Mouse (Mus musculus): ENCODE data around the gene Cobl.

Gene Cobl

DNA sequence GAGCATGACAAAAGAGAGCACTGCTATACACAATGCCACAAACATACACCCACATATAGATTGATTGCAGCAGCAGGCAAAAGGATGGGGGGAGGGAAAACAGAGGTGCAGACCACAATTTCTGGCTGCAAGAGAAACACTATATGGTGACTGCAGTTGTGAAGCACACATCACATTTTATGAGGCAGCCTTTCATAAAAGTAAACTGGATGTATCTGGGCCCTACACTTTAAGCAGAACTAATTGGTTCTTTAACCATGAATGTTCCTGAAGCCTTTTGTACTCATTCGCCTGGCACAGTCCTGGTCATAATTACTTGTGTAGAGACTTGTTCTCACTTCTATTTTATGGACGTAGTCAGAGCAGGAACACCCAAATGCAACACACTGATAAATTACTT, 19.5 kb downstream of the Cobl start:
- no peak for ATAC-seq (ENCODE audit: insufficient number of reproducible peaks, low FRiP score, low TSS enrichment)

GRCm38 (mm10) chr11:12444215-12444614, 20.5 kb downstream of the Cobl start:
- no peak for ATAC-seq (ENCODE audit: insufficient number of reproducible peaks, low FRiP score, low TSS enrichment)

- no peak for ATAC-seq (ENCODE audit: insufficient number of reproducible peaks, low FRiP score, low TSS enrichment)
Observed at GRCm38 (mm10) chr11:12443614-12444013, 21.1 kb downstream of the Cobl start.

DNA sequence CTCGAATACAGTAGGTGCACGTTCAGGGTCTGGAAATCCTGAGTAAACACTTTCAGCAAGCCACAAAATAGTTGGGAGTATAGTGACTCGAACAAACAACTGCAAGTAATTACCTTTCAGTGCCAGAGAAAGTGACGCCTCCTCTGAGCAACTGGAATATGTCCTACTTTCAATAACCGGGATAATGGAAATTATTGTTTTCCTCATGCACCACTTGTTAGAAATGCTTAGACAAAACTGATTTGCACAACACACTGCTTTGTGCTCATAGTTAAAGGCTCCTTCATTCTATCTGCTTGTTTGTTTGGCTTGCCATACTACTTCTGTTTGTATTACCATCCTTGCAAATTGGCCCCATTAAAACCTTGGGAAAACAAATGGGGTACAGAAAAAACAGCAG, 21.6 kb downstream of the Cobl start:
- ATAC-seq (ENCODE audit: insufficient number of reproducible peaks, low FRiP score, low TSS enrichment), result no peak

DNA sequence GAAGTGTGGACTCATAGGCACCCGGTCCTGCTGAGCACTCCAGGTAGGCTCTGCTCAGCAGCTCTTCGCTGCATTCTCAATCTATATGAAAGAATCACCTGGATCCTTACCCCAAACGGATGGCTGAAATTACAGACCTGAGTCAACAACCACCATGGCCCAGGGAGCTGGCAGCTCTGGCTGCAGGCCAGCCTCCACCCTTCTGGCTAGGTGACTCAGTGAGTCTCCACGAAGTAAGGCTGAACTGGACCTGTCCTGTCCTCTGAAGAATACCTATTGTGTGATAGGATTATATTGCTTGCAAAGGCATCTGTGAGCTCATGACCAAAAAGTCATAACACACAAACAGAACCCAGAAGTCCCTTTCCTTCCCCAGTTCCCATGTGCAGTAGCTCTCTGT, 22.5 kb downstream of the Cobl start:
- no peak for ATAC-seq (ENCODE audit: insufficient number of reproducible peaks, low FRiP score, low TSS enrichment)

GRCm38 (mm10) chr11:12435905-12436304, 28.9 kb downstream of the Cobl start:
- ATAC-seq (ENCODE audit: insufficient number of reproducible peaks, low FRiP score, low TSS enrichment), result no peak

- no peak for ATAC-seq (ENCODE audit: insufficient number of reproducible peaks, low FRiP score, low TSS enrichment)
Observed at GRCm38 (mm10) chr11:12435018-12435417, 29.7 kb downstream of the Cobl start.

- ATAC-seq (ENCODE audit: insufficient number of reproducible peaks, low FRiP score, low TSS enrichment), result no peak
Observed at GRCm38 (mm10) chr11:12434597-12434996, 30.2 kb downstream of the Cobl start.

DNA sequence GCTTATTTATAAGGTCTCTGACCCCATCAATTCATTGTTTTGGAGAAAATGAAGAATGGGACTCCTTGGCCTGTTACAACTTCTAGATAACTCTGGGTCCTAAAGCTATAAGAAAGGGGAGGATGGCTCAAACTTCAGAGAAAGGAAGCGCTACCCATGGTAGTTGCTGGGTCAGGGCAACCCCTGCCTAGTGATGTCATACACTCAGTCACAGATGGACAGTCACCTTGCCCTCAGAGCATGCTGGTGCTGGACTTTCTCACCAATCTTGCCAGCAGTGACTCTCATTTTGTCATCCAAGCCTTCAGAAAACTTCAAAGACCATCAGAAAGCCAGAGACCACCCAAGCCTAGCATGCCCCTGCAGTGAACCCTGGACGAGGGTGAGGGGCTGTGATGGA, 32.8 kb downstream of the Cobl start:
- ATAC-seq (ENCODE audit: insufficient number of reproducible peaks, low FRiP score, low TSS enrichment), result no peak

DNA sequence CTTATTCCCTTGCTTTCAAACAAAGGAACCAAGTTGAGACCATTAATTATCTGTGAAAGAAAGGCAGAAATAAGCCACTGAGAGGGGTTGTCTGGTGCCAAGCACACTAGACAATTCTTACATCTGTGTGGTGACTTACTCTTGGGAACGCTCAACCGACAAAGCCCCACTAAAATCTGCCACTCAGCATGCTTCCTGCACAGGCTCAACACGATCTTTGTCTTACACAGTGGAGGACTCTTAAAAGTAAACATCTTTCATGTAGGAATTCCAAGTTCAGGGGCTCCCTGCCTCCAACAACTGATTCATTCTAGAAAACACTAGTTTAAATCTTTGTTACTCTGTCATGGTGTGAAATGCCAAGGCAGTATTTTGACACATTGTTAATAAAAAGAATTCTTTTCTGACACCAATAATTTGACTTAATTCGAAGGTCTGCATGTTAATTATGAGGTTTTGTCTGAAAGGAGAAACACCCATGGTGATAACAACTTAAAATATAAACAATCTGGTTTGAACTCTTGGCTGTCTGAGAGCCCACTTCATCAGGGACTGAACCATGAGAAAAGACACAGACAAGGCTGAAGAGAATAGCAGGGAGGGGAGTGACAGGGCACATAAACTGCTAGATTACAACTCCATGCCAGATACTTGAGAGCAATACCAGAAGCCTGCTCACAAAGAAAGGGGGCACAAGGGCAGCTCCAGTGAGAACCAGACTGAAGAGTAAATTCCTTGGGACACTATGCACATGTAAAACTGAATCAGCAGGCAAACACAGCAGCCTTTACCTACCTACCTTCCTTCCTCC, 34.3 kb downstream of the Cobl start:
- no peak for ATAC-seq (ENCODE audit: insufficient number of reproducible peaks, low FRiP score, low TSS enrichment)

DNA sequence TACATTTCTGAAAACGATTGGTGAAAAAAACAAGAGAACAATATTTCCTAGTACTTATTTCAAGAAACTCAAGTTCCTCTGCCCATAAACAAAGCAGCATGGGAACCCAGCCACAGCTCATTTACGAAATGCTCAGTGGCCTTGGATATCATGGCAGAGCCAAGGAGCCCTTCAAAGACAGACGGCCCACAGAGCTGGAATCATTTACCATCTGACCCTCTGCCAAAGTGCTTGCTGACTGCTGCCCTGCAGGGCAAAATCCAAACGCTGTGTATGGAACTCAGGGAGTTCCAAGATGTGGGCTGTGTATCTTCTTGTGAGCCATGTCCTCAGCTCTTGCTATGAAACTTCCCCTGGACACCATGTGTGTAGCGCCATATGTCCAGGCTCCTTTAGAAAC, 38.0 kb downstream of the Cobl start:
- no peak for ATAC-seq (ENCODE audit: insufficient number of reproducible peaks, low FRiP score, low TSS enrichment)

DNA sequence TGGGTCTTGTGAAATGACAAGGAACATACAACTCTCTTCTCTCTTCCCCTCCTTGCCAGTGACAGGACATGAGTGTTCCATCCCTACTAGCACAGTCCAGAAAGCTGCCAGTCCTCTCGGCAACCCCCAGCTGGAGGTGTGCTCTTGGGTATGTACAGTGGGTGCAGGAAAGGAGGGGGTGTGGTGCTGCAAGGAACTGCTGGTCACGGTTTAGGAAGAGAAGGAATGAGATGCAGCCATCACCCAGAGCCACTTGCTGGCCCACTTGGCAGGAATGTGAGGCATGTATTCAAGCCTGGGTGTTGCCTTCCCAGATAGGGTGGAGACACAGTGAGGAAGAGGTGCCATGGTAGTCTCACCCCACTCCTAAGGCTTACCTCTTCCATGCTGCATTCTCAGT, 40.6 kb downstream of the Cobl start:
- no peak for ATAC-seq (ENCODE audit: insufficient number of reproducible peaks, low FRiP score, low TSS enrichment)

DNA sequence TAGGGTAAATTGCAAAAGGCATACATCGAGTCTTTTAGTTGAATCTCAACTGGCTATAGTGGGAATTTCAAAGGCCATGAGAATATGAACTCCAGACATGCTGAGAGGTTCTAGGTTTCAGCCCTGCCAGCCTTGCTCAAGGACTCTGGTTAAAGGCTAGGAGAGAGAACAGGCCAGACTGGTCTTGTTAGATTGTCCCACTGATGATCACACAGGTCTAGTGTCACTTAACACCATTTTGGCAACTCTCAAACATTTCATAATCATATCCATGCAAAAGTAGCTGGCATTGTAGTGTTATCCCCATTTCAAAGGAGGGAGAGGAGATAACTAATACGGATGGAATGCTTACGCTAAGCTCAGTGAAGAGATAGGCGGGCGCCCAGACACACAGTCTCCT, 43.6 kb downstream of the Cobl start:
- ATAC-seq (ENCODE audit: insufficient number of reproducible peaks, low FRiP score, low TSS enrichment), result no peak

DNA sequence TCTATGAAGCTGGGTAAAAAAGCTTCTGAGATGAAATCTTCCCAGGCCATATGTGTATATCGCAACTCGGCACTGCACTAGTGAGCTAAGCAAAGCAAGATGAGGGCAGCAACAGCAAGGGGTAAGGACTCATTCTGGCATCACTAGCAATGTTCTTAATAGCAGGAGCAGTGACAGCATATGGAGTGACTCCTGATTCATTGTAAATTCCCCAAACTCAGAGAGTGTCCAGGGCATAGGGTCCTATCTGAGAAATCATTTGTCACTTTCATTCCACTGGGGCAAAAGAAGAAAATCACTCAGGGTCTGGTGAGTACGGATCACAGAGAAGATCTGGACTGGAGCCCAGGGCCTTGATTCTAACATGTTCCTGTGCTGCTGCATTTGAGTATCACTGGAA, 44.6 kb downstream of the Cobl start:
- ATAC-seq (ENCODE audit: insufficient number of reproducible peaks, low FRiP score, low TSS enrichment), result no peak

- no peak for ATAC-seq (ENCODE audit: insufficient number of reproducible peaks, low FRiP score, low TSS enrichment)
Observed at GRCm38 (mm10) chr11:12416899-12417298, 47.9 kb downstream of the Cobl start.

- no peak for ATAC-seq (ENCODE audit: insufficient number of reproducible peaks, low FRiP score, low TSS enrichment)
Observed at GRCm38 (mm10) chr11:12415329-12415728, 49.4 kb downstream of the Cobl start.

- ATAC-seq (ENCODE audit: insufficient number of reproducible peaks, low FRiP score, low TSS enrichment), result no peak
Observed at GRCm38 (mm10) chr11:12411950-12412349, 52.8 kb downstream of the Cobl start.

GRCm38 (mm10) chr11:12411075-12411807, 53.5 kb downstream of the Cobl start:
- ATAC-seq (ENCODE audit: insufficient number of reproducible peaks, low FRiP score, low TSS enrichment), result no peak

DNA sequence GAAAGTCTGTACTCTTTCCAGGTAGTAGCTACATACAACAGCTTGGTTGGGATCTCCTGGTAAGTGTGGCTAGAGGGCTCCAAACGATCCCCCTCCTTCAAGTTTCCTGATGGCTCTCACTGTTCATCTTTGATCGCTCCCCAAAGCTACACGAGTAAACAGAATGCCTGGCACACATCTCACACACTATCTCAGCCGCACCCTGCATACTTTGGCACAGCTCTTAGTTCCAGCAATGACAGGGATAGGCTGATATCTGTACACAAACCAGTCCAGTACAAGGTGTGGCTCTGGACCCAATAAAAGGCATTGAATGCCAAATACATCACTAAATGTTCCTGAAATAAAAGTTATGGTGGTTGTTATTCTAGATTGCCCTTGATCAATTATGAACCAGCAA, 55.3 kb downstream of the Cobl start:
- ATAC-seq (ENCODE audit: insufficient number of reproducible peaks, low FRiP score, low TSS enrichment), result no peak

DNA sequence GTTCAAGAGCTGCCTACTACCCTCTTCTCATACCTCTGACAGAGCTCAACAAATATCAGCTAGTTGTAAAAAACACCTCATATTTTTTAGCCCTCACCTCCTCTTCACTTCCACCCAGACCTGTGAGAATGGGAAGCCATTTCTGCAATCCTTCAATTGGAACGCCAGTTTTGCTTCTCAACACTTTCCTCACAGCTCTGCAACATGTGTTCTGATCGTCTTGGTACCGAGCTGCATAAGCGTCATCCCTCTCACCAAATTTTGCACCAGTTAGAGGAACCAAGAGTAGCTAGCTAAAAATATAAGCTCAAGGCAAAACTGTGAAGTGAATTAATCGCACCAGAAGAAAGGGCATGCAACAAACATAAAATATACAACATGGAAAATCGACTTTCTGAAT, 56.9 kb downstream of the Cobl start:
- no peak for ATAC-seq (ENCODE audit: insufficient number of reproducible peaks, low FRiP score, low TSS enrichment)

DNA sequence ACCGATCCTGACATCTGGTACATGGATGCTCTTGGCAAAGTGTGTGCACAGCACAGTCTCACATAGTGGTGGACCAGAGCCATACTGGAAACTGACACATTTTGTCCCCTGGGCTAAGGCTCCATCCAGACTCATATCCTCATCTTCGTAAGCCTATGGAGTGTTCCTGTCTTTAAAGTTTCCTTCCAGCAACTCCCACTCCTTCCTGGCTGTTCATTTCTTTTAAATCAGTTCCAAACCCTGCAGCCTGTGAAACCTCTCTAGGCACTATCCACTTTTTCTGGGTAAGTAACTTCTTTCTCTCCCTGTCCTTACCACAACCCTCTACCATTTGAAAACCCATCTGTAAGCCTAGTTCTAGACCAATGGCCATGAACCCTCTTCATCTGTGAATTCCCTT, 64.9 kb downstream of the Cobl start:
- no peak for ATAC-seq (ENCODE audit: insufficient number of reproducible peaks, low FRiP score, low TSS enrichment)

DNA sequence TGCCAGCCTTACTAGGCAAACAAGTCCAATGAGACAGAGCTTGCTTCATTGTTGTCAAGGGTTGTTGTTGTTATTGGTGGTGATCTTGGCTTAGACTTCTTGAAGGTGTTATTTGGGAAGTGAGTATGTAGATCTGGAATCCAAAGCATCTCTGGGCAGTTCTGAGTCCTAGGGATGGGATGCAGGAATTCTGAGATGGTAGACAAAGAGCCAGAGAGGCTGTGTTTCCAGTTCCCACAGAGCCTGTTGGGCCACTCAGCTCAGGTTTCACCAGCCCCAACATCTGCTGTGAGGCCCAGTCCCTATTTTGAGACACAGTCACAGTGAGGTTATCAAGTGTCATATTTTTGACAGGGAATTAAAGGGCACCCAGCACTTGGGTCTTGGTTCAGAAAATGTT, 68.6 kb downstream of the Cobl start:
- no peak for ATAC-seq (ENCODE audit: insufficient number of reproducible peaks, low FRiP score, low TSS enrichment)
